Mouse (Mus musculus) gastrocnemius, postnatal 36 days (tissue): Measurements from ENCODE around the gene E2f2. TPM values are rescaled to one million over a fixed set of nuclear protein-coding genes. Genes with fewer than 3 reads are reported as not detected.

Experiments
- DNase-seq, 2 experiments: peaks; one replicate each; pipeline ENCODE4 v3.0.0; 2022
- intact Hi-C: fragments of 180-260 bp; cut with DNase I; formaldehyde crosslinking; loops from one replicate; pipeline ENCODE4 v1.15.1; 2025
- total RNA-seq, 2 experiments: library from RNA; stranded (reverse); gene quantifications; 2 replicates each; pipeline ENCODE4 v1.2.3; 2021

Gene E2f2
- total RNA-seq, 2 experiments from 2014 or later = 1.3 to 1.9 TPM

DNA sequence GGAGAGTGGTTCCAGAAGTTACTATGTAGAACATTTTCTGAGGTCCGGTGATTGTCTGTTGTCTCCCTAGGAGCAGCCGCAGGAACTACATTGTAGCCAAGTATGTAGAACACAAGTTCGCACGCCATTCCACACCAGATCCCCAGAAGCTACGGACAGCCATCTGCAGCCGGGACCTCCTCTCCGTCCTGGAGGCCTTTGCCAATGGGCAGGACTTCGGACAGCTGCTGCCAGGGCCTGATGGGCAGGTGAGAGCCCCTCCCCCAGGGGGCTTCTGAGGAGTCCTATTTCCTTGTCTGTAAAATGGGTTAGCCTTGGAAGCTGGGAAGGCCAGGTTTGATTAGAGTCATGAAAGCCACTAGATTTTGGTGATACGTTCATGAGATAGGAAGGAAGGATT, 66.9 kb downstream of the E2f2 start:
- intact Hi-C loops = loop anchor here (1.0 kb wide), 1 partner anchor 33 kb away; the partner anchor contains the start of gene Asap3
- no peak for DNase-seq

DNA sequence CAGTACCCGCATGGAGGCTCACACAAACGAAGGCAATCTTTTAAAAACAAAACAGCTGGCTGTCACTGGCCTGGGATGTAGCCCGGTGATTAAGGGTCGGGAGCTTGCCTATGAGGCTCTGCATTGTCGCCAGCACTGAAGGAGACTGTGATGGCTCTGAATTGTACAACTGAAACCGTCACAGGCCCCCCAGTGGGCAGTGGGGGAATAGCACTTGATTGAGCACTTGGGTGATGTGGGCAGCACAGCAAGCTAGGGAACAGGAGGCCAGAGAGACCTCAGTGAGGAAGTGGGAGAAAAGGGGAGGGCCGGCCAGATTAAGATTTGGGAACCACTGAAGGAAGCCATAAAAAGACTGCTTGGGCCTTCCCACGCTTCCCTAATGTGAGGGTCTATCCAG, 67.4 kb downstream of the E2f2 start:
- intact Hi-C loops = loop anchor here (1.0 to 5.0 kb wide), 2 partner anchors 33 to 83 kb away; partner anchors contain the start of gene Asap3
- DNase-seq = peak; percentile 85 to 87

DNA sequence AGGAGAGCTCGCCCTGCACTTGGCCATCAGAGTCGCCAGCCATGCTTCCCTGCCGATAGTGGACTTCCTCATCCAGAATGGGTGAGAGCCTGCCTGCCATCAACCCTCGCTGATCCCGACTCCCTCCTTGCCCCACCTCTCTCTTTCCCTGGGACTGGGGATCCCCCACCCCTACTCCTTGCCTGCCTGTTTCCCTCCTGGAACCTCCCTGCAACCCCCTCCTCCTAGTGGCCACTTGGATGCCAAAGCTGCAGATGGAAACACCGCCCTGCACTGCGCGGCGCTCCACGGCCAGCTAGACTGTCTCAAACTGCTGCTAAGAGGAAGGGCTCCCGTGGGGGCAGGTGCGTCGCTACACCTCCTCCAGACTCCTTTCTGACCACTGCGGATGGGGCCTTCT, 67.9 kb downstream of the E2f2 start:
- no peak for DNase-seq
- intact Hi-C loops = loop anchor here (5.0 kb wide), 1 partner anchor 82 kb away; no protein-coding TSS in a partner anchor

DNA sequence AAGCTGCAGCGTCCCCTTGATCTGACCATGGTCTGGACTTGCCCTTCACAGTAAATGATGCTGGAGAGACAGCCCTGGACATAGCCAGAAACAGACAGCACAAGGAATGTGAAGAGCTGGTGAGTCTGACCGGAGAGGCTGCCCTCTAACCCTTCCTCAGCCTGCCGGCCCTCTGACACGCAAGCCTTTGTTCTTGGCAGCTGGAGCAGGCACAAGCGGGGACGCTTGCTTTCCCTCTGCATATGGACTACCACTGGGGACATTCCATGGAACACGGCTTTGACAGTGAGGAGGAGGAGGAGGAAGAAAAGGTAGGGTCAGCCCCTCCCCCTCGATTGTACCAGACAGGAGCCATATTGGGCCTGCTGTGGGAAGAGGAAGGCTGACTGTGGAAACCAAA, 68.8 kb downstream of the E2f2 start:
- DNase-seq = no peak
- intact Hi-C loops = loop anchor here (5.0 kb wide), 1 partner anchor 81 kb away; no protein-coding TSS in a partner anchor

DNA sequence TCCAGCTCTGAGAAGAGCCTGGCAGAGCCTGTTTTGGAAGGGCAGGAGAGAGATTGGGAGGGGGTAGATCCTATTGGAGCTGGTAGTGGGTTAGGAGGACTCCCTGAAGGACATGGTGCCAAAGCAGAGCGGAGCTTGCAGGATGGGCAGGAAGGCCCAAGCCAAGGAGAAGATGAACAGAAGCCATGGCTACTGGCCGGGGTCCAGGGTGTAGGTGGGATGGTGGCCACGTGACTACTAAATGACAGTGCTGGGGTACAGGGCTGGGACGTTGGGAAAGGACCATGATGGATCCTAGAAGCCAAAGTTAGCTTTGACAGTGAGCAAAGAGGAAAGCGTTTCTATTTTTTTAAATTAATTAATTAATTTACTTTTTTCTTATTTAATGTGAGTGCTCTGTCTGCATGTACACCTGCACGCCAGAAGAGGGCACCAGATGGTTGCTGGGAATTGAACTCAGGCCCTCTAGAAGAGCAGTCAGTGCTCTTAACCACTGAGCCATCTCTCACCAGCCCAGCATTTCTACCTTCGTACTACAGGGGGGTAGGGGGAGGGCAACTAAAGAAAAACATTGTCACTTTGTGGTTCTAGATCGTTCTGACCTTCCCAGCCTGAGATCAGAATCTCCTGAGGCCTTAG, 70.0 kb downstream of the E2f2 start:
- intact Hi-C loops = loop anchor here (5.0 kb wide), 1 partner anchor 80 kb away; no protein-coding TSS in a partner anchor
- DNase-seq = no peak

DNA sequence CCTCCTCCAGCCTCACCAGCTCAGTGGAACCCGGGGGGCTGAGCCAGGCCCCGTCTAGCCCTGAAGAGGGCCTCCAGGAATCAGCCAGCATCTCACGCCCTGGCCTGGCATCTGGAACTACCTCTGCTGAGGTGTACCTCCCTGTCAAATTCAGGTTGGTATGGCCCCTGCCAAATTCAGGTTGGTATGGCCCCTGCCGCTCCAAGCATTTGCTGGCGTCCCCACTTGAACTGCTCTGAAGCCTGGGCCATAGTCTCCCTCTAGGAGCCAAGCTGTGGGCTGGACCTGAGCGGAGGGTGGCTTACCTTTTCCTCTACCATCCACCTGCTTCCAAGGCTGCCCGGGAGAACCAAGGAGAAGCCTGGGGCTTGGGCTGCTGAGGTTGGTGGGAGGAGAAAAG, 70.5 kb downstream of the E2f2 start:
- intact Hi-C loops = loop anchor here (5.0 kb wide), 1 partner anchor 80 kb away; no protein-coding TSS in a partner anchor
- DNase-seq = no peak

DNA sequence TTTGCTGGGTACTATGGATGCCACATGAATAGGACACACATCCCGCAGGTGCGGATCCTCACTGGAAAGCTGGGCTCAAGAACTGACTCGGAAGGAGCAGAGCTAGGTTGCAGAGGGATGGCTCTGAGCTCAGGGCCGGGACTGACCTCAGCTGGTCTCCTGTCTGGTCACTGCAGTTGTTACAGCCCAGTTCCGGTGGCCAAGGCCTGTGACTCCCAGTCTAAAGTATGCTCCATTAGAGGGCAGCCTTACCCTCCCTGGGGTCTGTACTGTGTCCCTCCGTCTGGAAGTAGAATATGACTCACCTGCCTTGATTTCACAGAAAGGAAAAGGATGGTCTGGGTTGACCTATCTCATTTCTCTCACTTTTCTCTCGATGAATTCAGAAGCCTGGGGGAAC, 72.0 kb downstream of the E2f2 start:
- DNase-seq = no peak
- intact Hi-C loops = loop anchor here (5.0 kb wide), 1 partner anchor 78 kb away; no protein-coding TSS in a partner anchor

Other genes with a start within 250 kb of the E2f2 start
- gene Hmgcl, start 225.9 kb upstream of the E2f2 start, total RNA-seq = 10 to 100 TPM; 38.7 to 39.0 TPM
- under 1 TPM; 0.49 to 0.69 TPM for gene Gale, start 208.7 kb upstream of the E2f2 start, total RNA-seq
- 10 to 100 TPM; 22.8 to 27.2 TPM for gene Lypla2, start 199.8 kb upstream of the E2f2 start, total RNA-seq
- gene Pithd1, start 185.1 kb upstream of the E2f2 start, total RNA-seq = 10 to 100 TPM; 21.3 to 23.9 TPM
- 10 to 100 TPM; 50.3 to 60.4 TPM for gene Eloa, start 150.6 kb upstream of the E2f2 start, total RNA-seq
- gene Rpl11, start 119.0 kb upstream of the E2f2 start, total RNA-seq = 100 to 1,000 TPM; 188 to 251 TPM
- 10 to 100 TPM; 13.8 to 14.1 TPM for gene Id3, start 28.9 kb upstream of the E2f2 start, total RNA-seq
- 1 to 10 TPM; 1.8 to 2.1 TPM for gene Asap3, start 34.0 kb downstream of the E2f2 start, total RNA-seq
- gene Tcea3, start 75.3 kb downstream of the E2f2 start, total RNA-seq = 100 to 1,000 TPM; 272 to 347 TPM
- 10 to 100 TPM; 19.7 to 22.4 TPM for gene Zfp46, start 112.3 kb downstream of the E2f2 start, total RNA-seq
- gene Hnrnpr, start 138.5 kb downstream of the E2f2 start, total RNA-seq = 10 to 100 TPM; 16.4 to 21.1 TPM